Mouse (Mus musculus): ENCODE results near the gene Chchd3.

DNA sequence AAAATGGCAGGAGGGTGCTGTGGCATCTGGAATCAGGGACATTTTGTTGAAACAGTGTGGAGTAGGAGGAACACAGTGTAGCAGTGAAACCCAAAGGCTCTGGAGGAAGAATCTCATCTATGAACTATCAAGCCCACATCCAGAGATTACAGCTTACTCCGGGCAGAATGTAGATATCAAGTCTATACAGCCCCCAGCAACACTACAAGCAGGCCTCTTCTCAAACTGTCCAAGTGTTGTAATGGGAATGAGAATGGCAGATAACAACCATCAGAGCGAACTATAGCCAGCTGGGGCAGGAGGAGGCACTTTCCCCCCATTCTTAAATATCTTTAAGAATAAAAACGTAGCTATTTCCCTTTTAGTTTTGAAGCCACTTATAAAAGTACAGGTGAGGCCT lies 266.9 kb downstream of the Chchd3 start:
- TF ChIP-seq CTCF (IDR thresholded peaks at IDR 0.05; ENCODE audit: low read depth) (no peak), EP300 (IDR thresholded peaks at IDR 0.05; ENCODE audit: low read depth) (no peak)
